Mouse (Mus musculus) spleen, postnatal 14 days (tissue): ENCODE data around the gene Tfec.

Experiments
- DNase-seq, 2 experiments: peaks; one replicate each; pipeline ENCODE4 v3.0.0; 2021 to 2022; ENCODE audit warnings: low spot score in 2 of 2

Gene Tfec

DNA sequence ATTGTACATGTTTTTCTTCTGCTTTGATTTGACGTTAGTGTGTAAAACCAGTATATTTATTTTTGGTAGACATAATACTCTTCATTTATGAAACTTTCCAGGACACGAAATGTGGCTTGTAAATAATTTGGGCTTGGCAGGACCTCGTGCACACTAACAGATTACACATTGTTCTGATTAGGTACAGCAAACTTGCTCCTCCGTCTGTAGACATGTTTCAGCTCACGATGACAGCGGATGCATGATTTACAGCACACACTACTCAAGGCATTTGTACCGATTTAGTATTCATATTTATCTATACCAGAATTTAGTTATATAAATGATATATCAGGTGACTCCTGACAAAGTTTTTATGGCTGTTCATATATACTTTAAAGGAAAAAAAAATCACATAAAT lies 104.2 kb downstream of the Tfec start:
- DNase-seq = no peak

DNA sequence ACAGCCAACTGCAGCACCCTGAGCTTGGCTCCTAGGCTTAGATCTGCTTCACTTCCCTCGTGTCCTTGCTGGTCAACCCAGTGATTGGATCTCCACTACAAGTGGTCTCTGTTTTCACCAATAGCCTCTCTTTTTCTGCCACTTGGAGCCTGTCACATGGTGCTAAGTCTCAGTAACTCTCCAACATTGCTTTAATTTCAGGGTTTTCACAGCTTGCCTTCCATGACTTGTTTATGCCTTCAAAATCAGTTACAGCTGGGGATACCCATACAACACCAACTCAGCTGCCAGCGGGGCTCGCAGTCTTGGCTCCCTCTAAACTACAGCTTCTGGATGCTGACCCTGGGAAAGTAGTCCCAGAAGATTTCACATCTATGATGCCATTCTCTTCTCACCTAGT lies 113.1 kb downstream of the Tfec start:
- no peak for DNase-seq
